Mouse (Mus musculus) liver, adult 2 months (tissue): Measurements from ENCODE around the gene Gm28230.

Source experiments
- CTCF ChIP-seq: fragments of 200-500 bp; IDR thresholded peaks from 2 replicates; pipeline ENCODE4 v1.5.1; 2011; ENCODE audit warnings: low read depth, low read length, control low read depth
- POLR2A ChIP-seq: fragments of 200-500 bp; IDR thresholded peaks from 2 replicates; pipeline ENCODE4 v1.6.1; 2011; ENCODE audit warnings: low read length, control low read depth; ENCODE audit not compliant: insufficient read depth; ENCODE audit errors: extremely low read depth

DNA sequence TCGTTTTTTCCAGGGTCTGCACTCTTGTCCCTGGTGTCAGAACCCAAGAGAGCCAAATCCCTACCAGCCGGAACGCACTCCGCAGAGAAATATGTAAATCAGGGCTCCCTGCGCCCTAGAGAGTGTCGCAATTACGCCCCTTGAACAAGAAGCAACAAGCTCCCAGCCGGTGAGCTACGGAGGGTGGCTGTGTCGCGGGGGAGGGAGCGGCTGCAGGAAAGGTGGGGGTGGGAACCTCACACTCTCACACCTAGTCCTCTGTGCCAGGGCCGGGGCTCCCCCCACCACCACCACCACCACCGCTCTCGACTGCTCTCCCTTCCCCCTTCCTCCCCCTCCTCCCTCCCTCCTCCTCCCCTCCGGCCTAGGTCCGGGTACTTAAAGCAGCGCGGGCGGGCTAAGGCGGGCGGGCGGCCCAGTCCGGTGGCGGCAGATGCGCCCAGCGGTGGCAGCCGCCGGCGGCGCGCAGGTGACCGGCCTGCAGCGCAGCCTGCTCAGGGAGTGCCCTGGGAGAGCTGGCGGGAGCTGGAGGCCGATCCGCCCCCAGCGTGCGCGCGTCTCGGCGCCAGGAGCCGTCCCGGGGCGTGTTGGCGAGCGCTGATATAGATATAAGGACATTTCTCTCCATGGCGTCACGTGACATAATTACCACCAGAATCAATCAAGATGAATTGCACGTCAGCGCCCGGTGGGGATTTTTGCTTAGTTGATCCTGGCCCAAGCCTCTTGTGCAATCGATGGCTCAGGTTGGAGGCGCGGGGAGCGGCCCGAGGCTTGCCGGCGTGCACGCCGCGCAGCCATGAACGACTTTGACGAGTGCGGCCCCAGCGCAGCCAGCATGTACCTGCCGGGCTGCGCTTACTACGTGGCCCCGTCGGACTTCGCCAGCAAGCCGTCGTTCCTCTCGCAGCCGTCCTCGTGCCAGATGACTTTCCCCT, 44.7 kb upstream of the Gm28230 start:
- no peak for TF ChIP-seq CTCF
- TF ChIP-seq POLR2A: no peak
